Mouse (Mus musculus): ENCODE data around the gene Gmnn.
A peak's percentile ranks its signal among the peaks of the same experiment; 100 is the strongest.

Gene Gmnn

GRCm38 (mm10) chr13:24760351-24760870, 1.3 kb downstream of the Gmnn start:
- no peak for DNase-seq

DNA sequence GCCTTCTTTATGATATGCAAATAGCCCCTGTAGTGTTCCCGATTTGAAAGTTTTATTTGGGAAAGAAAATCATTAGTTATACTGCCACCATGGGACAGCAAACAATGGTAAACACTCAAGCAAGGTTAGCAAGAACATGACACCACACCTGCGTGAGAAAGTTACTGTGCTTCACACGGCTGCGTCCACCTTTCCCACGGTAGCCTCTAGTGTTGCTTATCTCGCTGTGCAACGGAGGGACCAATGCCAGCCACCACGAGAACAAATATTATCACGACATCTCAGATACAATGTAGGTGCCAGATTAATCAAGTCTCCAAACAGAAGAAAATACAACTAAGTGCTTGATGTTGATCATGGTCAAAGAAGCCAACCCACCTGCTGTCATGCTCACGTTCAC, 2.3 kb downstream of the Gmnn start:
- no peak for DNase-seq

- DNase-seq: no peak
Measured at GRCm38 (mm10) chr13:24757820-24758564, 3.7 kb downstream of the Gmnn start.

- DNase-seq: no peak
Measured at GRCm38 (mm10) chr13:24756756-24757155, 5.0 kb downstream of the Gmnn start.

DNA sequence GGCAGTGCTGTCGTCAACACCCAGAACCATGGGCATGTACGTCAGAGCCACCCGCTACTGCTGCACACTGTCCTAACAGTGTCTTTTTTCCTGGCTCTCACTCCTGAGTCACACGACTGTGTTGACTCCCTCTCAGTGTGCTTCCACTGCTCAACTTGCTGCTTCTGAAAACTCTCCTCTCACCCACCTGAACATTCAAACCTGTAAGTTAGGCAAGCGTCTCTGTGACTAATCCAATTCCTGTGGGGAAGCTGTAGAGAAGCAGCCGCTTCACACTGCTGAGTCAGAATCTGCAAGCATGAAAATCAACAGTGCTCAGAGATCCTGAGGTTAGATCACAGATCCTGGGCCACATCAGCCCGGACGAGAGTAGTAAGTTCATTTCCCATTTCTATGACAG, 10.3 kb downstream of the Gmnn start:
- DNase-seq: no peak

DNA sequence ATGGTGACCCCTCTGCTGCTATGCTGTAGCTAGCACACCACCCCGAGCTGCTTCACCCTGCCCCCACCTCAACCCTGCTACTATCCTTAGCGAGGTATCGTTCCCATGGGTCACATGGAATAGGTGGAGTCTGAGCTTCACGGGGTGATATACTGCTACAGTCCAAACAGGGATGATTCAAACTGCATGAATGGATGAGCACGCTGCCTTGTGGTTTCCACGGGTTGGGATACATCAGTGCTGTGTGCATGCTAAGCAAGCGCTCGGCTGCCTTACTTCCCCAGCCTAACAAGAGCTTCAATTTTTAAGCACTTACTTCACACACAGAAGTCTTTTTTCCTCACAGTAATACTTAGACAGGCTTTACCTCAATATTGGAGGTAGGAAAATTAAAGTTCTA, 10.9 kb downstream of the Gmnn start:
- DNase-seq: no peak

DNA sequence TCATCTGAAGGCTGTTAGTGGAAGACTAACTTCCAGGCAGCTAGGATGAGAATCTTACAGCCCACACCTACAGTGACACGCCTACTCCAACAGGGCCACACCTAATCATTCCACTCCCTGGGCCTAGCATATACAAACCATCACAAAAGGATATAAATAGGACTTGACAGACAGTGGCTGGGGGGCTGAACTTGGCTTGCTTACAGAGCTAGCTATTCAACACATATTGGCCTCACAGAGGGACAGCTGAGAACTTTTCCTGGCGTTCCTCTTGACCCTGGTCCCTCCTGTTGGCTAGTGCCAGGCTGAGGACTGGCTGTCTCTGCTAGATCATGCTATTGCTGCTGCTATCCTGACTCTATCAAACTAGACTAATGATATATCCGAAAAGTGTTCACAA, 13.9 kb downstream of the Gmnn start:
- no peak for DNase-seq

DNA sequence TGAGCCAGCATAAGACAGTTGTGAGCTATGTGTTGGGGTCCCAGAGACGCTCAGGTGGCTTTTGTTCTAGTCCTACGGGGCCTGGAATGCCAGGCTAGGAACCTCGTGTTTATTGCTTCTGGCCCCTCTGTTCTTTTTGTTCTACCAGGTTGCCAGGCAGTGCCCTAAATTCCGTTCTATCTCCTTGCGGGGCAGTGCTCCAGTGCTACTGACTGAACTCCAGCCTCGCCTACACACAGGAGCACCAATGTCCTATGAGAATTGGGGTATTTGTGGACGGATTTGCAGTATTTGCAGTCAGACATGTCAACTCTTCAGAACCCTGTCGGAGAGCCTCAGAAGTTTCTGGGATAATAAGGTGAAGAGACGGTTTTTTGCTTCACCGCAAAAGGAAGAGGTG, 20.7 kb downstream of the Gmnn start, which contains the start of gene Armh2:
Armh2 (plus strand) TSS at position 205 of the 400 bp plus-strand sequence.
- no peak for DNase-seq

DNA sequence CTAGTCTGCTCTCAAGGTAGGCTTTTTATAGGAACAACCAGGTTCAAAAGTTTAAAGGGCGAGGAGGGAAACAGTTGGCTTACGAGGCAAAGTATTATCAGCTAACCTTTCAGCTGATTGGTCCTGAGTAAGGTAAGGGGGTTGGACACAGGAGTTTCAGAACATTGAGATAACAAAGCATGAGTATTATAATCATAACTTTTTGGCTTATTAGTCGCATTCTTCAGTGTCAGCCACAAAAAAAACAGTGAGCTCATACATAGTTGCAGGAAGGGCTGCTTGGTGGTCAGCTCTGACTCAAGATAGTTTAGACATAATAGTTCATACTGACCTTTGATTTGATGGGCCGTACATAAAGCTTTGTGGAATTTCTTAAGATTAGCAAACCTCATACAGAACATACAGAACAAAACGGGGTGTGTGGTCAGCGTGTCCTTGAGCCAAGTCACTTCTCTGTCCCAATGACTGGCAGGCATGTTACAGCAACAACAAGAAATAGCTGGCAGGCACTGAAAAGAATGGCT, 26.1 kb downstream of the Gmnn start:
- no peak for DNase-seq

DNA sequence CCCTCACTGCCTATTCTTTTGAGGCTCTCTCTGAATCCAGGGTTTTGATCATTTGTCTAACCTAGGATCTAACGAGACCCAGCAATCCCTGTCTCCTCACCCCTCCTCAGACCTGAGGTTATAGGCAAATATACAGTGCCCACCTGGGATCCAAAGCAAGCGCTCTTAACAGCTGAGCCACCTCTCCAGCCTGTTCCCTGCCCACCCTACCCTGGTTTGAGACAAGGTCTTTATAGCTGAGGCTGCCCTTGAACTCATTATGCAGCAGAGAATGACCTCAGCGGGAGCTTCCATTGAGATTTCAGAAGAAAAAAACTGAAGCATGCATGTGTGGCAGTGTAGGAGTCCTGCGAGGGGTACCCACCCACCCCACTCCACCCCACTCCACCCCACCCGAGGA, 27.2 kb downstream of the Gmnn start:
- DNase-seq: no peak

GRCm38 (mm10) chr13:24729128-24729527, 32.6 kb downstream of the Gmnn start:
- DNase-seq: no peak

GRCm38 (mm10) chr13:24724395-24724759, 37.3 kb downstream of the Gmnn start:
- DNase-seq: no peak

GRCm38 (mm10) chr13:24723699-24724394, 37.9 kb downstream of the Gmnn start:
- peak; percentile 18 to 54 for DNase-seq

DNA sequence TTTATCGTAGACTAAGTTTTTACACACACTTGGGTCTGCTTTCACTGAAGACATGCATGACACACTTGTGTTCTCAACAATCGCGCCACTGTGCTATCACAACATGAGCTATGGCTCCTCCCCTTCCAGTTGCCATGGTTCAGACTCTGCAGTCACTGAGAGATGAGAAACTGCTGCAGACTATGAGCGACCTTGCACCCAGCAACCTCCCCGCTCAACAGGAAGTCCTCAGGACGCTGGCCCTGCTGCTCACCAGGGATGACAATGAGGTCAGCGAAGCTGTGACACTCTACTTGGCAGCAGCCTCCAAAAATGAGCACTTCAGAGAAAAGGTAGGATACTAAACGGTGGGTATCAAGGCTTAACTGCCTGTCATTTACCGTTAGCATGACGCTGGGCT, 40.2 kb downstream of the Gmnn start:
- peak; percentile 8 to 48 for DNase-seq

- no peak for DNase-seq
Measured at GRCm38 (mm10) chr13:24717677-24718076, 44.0 kb downstream of the Gmnn start.

DNA sequence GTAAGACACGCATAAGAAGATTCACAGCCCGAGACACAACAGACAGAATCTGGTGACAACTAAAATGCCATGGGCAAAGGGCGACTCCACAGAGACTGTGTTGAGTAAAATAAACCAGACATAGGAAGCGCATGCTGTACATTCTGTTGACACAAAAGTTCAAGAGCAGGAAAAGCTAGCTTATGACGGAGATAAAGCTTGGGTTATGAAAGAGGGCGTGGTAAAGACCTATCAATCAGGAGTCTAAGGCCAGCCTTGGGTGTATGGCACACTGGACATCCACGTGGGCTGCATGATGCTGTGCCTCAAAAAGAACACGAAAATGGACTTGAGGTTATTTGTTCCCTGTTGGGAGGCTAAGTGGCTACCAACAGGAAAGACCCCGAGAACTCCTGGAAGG, 45.3 kb downstream of the Gmnn start:
- DNase-seq: no peak

DNA sequence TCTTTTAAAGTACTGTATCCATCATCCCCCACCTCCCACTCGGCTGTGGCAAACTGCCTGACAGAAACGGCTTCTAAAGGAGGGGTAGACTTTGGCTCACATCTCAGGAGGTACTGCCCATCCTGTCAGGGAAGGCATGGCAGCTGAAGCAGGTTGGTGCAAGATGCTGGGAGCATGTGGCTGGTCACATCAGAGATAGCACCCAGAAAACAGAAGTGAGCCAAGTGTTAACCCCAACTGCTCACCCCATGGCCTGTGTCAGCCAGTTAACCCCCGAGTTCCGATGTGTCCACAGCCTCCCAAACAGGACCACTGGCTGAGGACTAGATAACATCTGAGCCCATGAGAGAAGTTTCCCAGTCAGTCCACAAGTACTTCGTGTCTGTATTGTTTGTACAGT, 46.1 kb downstream of the Gmnn start:
- no peak for DNase-seq

GRCm38 (mm10) chr13:24714360-24714885, 47.3 kb downstream of the Gmnn start:
- no peak for DNase-seq

- DNase-seq: peak; percentile 88 to 92
Measured at GRCm38 (mm10) chr13:24713434-24714000, 48.2 kb downstream of the Gmnn start.

DNA sequence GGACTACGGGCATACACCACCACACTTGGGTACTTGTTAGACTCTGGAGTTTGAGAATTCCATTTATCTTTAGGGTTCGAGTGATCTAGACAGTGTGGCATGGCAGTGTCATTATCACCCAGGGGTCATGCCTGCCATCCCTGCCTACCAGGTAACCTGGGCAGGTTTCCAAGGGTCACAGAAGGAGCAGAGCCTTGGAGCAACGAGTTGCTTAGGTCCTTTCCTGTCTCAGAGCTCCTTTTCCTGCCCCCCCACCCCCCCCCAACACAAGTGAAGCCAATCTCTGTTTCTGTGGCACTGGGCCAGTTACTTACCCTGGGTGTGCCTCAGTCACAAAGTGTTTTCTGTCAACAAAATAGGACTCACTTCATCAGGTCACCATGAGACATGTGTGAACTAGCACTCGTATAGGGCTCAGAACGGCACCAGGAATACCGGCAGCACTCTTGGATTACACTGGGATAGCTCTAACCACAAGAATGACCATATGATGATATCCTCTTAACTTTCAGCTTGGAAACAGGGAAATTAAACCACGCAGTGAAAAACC, 49.1 kb downstream of the Gmnn start:
- DNase-seq: peak; percentile 47 to 58

DNA sequence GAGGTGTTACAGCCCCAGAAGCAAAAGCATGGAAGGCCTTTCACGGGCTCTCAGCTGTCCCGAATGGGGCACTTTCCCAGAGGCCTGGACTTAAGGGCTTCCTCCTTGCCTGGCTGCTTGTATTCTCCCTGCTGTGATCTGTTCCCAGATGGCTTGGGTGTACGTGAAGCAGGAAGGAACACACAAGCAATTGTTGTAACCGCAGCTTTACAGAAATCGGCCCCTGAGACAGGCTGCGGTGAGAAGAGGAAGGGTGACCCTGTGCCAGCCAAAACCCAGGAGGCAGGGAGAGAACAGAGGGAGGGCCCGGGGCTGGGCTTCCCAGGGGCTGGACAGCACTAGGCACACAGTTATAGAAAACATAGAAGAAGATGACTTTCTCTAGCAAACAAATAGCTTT, 50.8 kb downstream of the Gmnn start:
- DNase-seq: no peak

GRCm38 (mm10) chr13:24709656-24710396, 51.9 kb downstream of the Gmnn start:
- DNase-seq: no peak

Data from kidney, postnatal 25 days (tissue).